Mouse (Mus musculus): ENCODE results near the gene Pkig. TPM values are rescaled to one million over a fixed set of nuclear protein-coding genes. Genes with fewer than 3 reads are reported as not detected.

Gene Pkig
- polyA plus RNA-seq, 1 experiment: 20.2 TPM

GRCm38 (mm10) chr2:163641681-163642080 is 16.5 kb upstream of the Pkig start:
- H3K36me3 ChIP-seq (ENCODE audit: control insufficient read depth, insufficient read depth, low read length, poor library complexity, severe bottlenecking): peaks cover 6% of the 10 kb centered on the region
- H3K9me3 ChIP-seq (replicated peaks; ENCODE audit: control insufficient read depth, insufficient read depth, low read length, poor library complexity, severe bottlenecking): no peaks in the 10 kb centered on the region
- H3K9ac ChIP-seq (ENCODE audit: low read depth, poor library complexity, severe bottlenecking): no peak overlapping the region
- H3K27me3 ChIP-seq (ENCODE audit: control insufficient read depth, insufficient read depth, low read length, poor library complexity, severe bottlenecking): no peaks in the 10 kb centered on the region
- H3K27ac ChIP-seq (ENCODE audit: insufficient read depth, low read length): no peak overlapping the region
- TF ChIP-seq CTCF (IDR thresholded peaks at IDR 0.05; ENCODE audit: low read depth, low read length): no peak
- peaks cover 2% of the 10 kb centered on the region for H3K4me1 ChIP-seq (ENCODE audit: control insufficient read depth, insufficient read depth, low read length)
- no peak overlapping the region for H3K4me3 ChIP-seq (ENCODE audit: low read depth, low read length)

- Histone ChIP-seq H3K27me3 (ENCODE audit: control insufficient read depth, insufficient read depth, low read length, poor library complexity, severe bottlenecking) (no peaks in the 10 kb centered on the region), H3K9ac (ENCODE audit: low read depth, poor library complexity, severe bottlenecking) (peak overlapping the region; percentile 90), H3K4me3 (ENCODE audit: low read depth, low read length) (peak overlapping the region; percentile 45), H3K36me3 (ENCODE audit: control insufficient read depth, insufficient read depth, low read length, poor library complexity, severe bottlenecking) (peaks cover 2% of the 10 kb centered on the region; the same call in 1 of the 2 replicates), H3K9me3 (replicated peaks; ENCODE audit: control insufficient read depth, insufficient read depth, low read length, poor library complexity, severe bottlenecking) (no peaks in the 10 kb centered on the region), H3K27ac (ENCODE audit: insufficient read depth, low read length) (peak overlapping the region; percentile 40; the same call in 1 of the 2 replicates), H3K4me1 (ENCODE audit: control insufficient read depth, insufficient read depth, low read length) (peaks cover 2% of the 10 kb centered on the region)
- TF ChIP-seq CTCF (IDR thresholded peaks at IDR 0.05; ENCODE audit: low read depth, low read length) (no peak), POLR2A (IDR thresholded peaks at IDR 0.05; ENCODE audit: insufficient read depth, low read length) (no peak), EP300 (IDR thresholded peaks at IDR 0.05; ENCODE audit: insufficient read depth, low read depth, low read length) (0 out of 2 replicates have a peak, but pooled peaks have one; percentile 51)
These were observed 15.3 kb upstream of the Pkig start for GRCm38 (mm10) chr2:163642685-163643575.

DNA sequence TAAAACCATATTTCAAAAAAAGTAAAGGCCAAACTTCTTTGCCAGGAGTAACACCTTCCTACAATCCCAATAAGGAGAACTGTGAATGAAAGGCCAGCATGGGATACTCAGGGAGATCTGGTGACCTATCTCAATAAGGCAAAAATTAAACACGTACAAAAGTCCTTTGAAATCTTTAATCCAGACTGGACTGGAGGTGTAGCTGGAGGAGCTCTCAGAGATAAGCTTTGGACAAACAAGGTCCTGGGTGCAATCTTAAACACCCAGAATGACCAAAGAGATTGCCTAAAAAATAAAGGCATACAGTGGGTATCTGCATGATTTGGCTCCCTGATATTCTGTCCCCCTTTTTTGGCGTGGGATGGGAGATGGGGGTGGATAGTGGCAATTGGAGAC is 14.6 kb upstream of the Pkig start:
- Histone ChIP-seq H3K36me3 (ENCODE audit: control insufficient read depth, insufficient read depth, low read length, poor library complexity, severe bottlenecking) (peaks cover 2% of the 10 kb centered on the region; the same call in 1 of the 2 replicates), H3K9me3 (replicated peaks; ENCODE audit: control insufficient read depth, insufficient read depth, low read length, poor library complexity, severe bottlenecking) (no peaks in the 10 kb centered on the region), H3K9ac (ENCODE audit: low read depth, poor library complexity, severe bottlenecking) (peak overlapping the region; percentile 90), H3K27ac (ENCODE audit: insufficient read depth, low read length) (0 out of 2 replicates have a peak overlapping the region, but pooled peaks have one; percentile 25), H3K4me1 (ENCODE audit: control insufficient read depth, insufficient read depth, low read length) (peaks cover 2% of the 10 kb centered on the region), H3K4me3 (ENCODE audit: low read depth, low read length) (peak overlapping the region; percentile 49), H3K27me3 (ENCODE audit: control insufficient read depth, insufficient read depth, low read length, poor library complexity, severe bottlenecking) (no peaks in the 10 kb centered on the region)
- TF ChIP-seq CTCF (IDR thresholded peaks at IDR 0.05; ENCODE audit: low read depth, low read length) (no peak), EP300 (IDR thresholded peaks at IDR 0.05; ENCODE audit: insufficient read depth, low read depth, low read length) (no peak), POLR2A (IDR thresholded peaks at IDR 0.05; ENCODE audit: insufficient read depth, low read length) (no peak)

GRCm38 (mm10) chr2:163644047-163644446 is 14.1 kb upstream of the Pkig start:
- Histone ChIP-seq H3K4me3 (ENCODE audit: low read depth, low read length) (peak overlapping the region; percentile 99), H3K27me3 (ENCODE audit: control insufficient read depth, insufficient read depth, low read length, poor library complexity, severe bottlenecking) (no peaks in the 10 kb centered on the region), H3K27ac (ENCODE audit: insufficient read depth, low read length) (peak overlapping the region; percentile 52; the same call in 1 of the 2 replicates), H3K36me3 (ENCODE audit: control insufficient read depth, insufficient read depth, low read length, poor library complexity, severe bottlenecking) (peaks cover 2% of the 10 kb centered on the region; the same call in 1 of the 2 replicates), H3K9ac (ENCODE audit: low read depth, poor library complexity, severe bottlenecking) (peak overlapping the region; percentile 90), H3K4me1 (ENCODE audit: control insufficient read depth, insufficient read depth, low read length) (peaks cover 2% of the 10 kb centered on the region), H3K9me3 (replicated peaks; ENCODE audit: control insufficient read depth, insufficient read depth, low read length, poor library complexity, severe bottlenecking) (peaks cover 3% of the 10 kb centered on the region)
- no peak for TF ChIP-seq POLR2A (IDR thresholded peaks at IDR 0.05; ENCODE audit: insufficient read depth, low read length)
- TF ChIP-seq CTCF (IDR thresholded peaks at IDR 0.05; ENCODE audit: low read depth, low read length): no peak
- no peak for TF ChIP-seq EP300 (IDR thresholded peaks at IDR 0.05; ENCODE audit: insufficient read depth, low read depth, low read length)

DNA sequence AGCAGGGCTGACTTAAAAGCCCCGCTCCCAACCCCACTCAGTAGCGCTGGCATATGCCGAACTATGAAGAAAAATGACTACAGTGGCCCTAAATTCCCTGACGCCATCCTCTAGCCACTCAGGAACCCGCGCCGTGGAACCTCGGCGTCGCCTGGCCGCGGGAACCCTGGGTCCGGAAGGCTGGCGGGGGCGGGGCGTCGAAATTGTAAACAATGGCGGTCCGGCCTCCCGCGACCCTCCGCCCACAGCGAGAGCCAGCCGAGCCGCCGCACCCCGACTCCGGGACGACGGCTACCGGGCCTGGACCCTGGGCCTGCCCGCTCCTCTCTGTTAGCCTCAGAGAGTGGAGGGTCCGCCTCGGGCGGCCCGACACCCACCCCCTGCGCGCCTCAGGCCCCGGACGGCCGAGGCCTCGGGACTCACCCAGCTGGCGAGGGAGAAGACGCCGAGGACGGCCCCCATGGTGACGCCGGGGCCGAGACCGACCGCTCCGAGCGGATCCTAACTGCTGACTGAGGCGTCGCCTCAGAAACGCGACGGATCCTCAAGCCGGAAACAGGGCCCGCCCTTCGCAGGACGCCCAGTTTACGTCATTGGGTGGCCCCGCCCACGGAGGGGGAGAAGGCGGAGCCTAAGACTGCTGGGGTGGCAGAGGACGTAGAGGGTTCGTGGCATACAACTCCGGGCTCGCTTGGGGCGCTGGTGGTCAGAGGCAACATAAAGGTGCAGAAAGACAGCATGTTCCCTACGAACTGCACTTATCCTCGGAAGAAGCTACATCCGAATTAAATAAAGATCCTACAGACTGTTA is 13.4 kb upstream of the Pkig start, which contains the start of gene Serinc3:
Serinc3 (minus strand) TSS at position 557 of the 811 bp plus-strand sequence.
- Histone ChIP-seq H3K4me1 (ENCODE audit: control insufficient read depth, insufficient read depth, low read length) (no peaks in the 10 kb centered on the region), H3K27ac (ENCODE audit: insufficient read depth, low read length) (peak within 1 kb of the TSS; percentile 52), H3K27me3 (ENCODE audit: control insufficient read depth, insufficient read depth, low read length, poor library complexity, severe bottlenecking) (no peaks in the 10 kb centered on the region), H3K9me3 (replicated peaks; ENCODE audit: control insufficient read depth, insufficient read depth, low read length, poor library complexity, severe bottlenecking) (peaks cover 10% of the 10 kb centered on the region), H3K36me3 (ENCODE audit: control insufficient read depth, insufficient read depth, low read length, poor library complexity, severe bottlenecking) (peaks cover 2% of the 10 kb centered on the region; the same call in 1 of the 2 replicates), H3K4me3 (ENCODE audit: low read depth, low read length) (peak within 1 kb of the TSS; percentile 99), H3K9ac (ENCODE audit: low read depth, poor library complexity, severe bottlenecking) (peak within 1 kb of the TSS; percentile 90)
- no peak for TF ChIP-seq EP300 (IDR thresholded peaks at IDR 0.05; ENCODE audit: insufficient read depth, low read depth, low read length)
- TF ChIP-seq CTCF (IDR thresholded peaks at IDR 0.05; ENCODE audit: low read depth, low read length): no peak
- peak; percentile 72 for TF ChIP-seq POLR2A (IDR thresholded peaks at IDR 0.05; ENCODE audit: insufficient read depth, low read length)
